Mouse (Mus musculus): Measurements from ENCODE around the gene C1qtnf3. TPM values are rescaled to one million over a fixed set of nuclear protein-coding genes. Genes with fewer than 3 reads are reported as not detected.

The C1qtnf3 gene
- polyA plus RNA-seq, 1 experiment, result 22.3 TPM

DNA sequence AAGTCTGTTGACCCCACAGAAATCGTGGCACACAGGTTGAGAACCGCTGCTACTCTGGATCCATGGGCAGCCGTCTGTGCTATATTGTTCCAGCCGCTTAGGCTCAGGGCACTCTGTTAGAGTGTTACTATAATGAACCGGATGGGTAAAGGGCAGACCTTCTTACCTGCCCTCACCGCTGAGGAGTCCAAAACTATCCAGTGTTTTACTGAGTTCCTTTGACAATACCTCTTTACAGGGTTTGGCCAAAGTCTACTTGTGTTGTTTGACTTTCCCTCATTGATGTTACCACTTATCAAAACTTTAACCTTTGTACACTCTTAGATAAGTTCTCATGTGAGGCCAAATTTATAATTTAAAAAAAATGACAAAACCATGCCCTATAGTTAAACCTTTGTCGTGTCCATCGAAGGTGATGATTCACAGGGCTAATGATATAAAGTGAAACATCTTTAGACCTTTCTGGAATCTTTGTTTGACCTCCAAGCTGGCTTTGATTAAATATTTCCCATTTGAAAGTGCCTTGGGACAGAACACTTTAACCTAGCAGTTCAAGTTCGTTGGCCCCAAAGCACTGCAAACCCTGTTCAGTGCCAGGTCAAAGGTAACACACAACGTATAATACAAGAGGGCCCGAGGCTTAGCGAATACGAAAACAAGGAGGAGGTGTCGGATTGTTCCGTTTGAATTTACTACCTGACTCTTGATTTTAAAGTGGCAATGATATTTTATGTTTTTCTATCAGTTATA is 7.3 kb downstream of the C1qtnf3 start:
- Histone ChIP-seq H3K36me3 (ENCODE audit: control insufficient read depth, insufficient read depth, low read length) (0 out of 2 replicates have a peak, but pooled peaks cover 1% of the 10 kb centered on the region), H3K4me1 (ENCODE audit: control insufficient read depth, insufficient read depth, low read length) (peaks cover 30% of the 10 kb centered on the region; the same call in 1 of the 2 replicates), H3K27me3 (replicated peaks; ENCODE audit: control insufficient read depth, insufficient read depth, low read length) (no peaks in the 10 kb centered on the region), H3K27ac (ENCODE audit: insufficient read depth, low read depth, low read length) (peak overlapping the region; percentile 100), H3K4me3 (ENCODE audit: insufficient read depth, low read depth, low read length) (no peak overlapping the region)
- 55% methylated on average over 15 of the region's 15 CpGs for WGBS
- TF ChIP-seq POLR2A (IDR thresholded peaks at IDR 0.05; ENCODE audit: low read depth, low read length) (no peak), CTCF (conservative IDR thresholded peaks at IDR 0.05; ENCODE audit: insufficient read depth, insufficient read length, low read depth, low read length) (no peak)
- DNase-seq, result peak; percentile 87

DNA sequence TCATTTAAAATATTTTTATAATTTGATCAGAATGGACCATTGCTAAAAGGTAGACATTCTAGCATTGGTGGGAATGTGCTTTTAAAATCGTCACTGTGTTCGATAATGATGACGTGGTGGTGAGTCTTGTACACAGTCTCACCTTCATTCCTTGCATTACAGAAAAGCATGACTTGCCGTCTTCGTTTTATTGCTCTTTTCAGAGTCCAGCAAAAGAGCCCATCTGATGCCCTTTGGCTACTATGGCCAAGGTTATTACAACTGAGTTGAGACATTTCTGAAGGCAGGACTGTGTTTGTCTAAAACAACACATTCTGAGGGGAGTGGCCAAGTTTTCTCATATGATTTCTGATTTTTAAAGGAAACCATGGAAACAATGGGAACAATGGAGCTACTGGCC is 8.1 kb downstream of the C1qtnf3 start:
- Histone ChIP-seq H3K36me3 (ENCODE audit: control insufficient read depth, insufficient read depth, low read length) (0 out of 2 replicates have a peak, but pooled peaks cover 1% of the 10 kb centered on the region), H3K27me3 (replicated peaks; ENCODE audit: control insufficient read depth, insufficient read depth, low read length) (no peaks in the 10 kb centered on the region), H3K4me3 (ENCODE audit: insufficient read depth, low read depth, low read length) (no peak overlapping the region), H3K4me1 (ENCODE audit: control insufficient read depth, insufficient read depth, low read length) (peaks cover 26% of the 10 kb centered on the region; the same call in 1 of the 2 replicates), H3K27ac (ENCODE audit: insufficient read depth, low read depth, low read length) (peak overlapping the region; percentile 79)
- TF ChIP-seq POLR2A (IDR thresholded peaks at IDR 0.05; ENCODE audit: low read depth, low read length) (no peak), CTCF (conservative IDR thresholded peaks at IDR 0.05; ENCODE audit: insufficient read depth, insufficient read length, low read depth, low read length) (no peak)
- DNase-seq, result no peak
- WGBS, result 74% methylated on average over 5 of the region's 5 CpGs

DNA sequence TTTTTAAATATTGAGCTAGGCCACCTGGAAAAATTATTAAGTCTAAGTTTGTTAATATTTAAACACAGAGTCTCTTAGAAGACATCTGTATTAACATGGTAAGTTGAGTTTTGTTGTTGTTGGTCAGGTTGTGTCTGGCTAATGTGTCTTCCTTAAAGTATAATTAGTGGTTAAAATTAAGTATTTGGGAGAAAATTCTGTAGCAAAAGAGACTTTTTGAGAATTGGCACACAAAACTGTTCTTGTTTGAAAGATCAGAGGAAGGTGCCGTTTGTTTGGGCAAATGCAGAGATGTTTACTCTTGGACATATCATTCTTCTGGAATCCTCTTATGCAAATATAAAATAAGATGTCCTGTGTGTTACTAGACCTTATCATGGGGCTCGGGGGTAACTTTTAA is 10.5 kb downstream of the C1qtnf3 start:
- Histone ChIP-seq H3K4me1 (ENCODE audit: control insufficient read depth, insufficient read depth, low read length) (peaks cover 15% of the 10 kb centered on the region; the same call in 1 of the 2 replicates), H3K27me3 (replicated peaks; ENCODE audit: control insufficient read depth, insufficient read depth, low read length) (no peaks in the 10 kb centered on the region), H3K27ac (ENCODE audit: insufficient read depth, low read depth, low read length) (no peak overlapping the region; the same call in 1 of the 2 replicates), H3K4me3 (ENCODE audit: insufficient read depth, low read depth, low read length) (no peak overlapping the region), H3K36me3 (ENCODE audit: control insufficient read depth, insufficient read depth, low read length) (0 out of 2 replicates have a peak, but pooled peaks cover 1% of the 10 kb centered on the region)
- TF ChIP-seq CTCF (conservative IDR thresholded peaks at IDR 0.05; ENCODE audit: insufficient read depth, insufficient read length, low read depth, low read length), result no peak
- TF ChIP-seq POLR2A (IDR thresholded peaks at IDR 0.05; ENCODE audit: low read depth, low read length), result no peak
- peak; percentile 49 for DNase-seq
- WGBS, result 63% methylated on average over 2 of the region's 2 CpGs

DNA sequence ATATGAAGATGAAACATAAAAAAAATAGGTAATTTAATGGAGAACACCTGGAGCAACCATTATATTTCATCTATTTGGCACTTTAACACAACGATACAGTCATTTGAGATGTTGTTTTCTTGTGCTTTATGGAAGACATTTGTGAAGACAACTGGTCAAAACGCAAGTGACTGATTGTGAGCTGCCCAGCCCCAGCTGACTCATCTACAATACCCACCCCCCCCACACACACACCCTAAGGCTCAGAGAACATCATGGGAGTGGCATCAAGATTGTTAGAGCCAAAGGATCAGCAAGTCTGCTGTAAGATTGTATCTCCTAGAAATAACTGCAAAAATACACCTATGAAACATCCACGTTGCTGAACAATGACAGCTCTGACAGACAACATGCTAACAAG is 17.3 kb downstream of the C1qtnf3 start:
- TF ChIP-seq CTCF (conservative IDR thresholded peaks at IDR 0.05; ENCODE audit: insufficient read depth, insufficient read length, low read depth, low read length) (no peak), POLR2A (IDR thresholded peaks at IDR 0.05; ENCODE audit: low read depth, low read length) (no peak)
- Histone ChIP-seq H3K27me3 (replicated peaks; ENCODE audit: control insufficient read depth, insufficient read depth, low read length) (no peaks in the 10 kb centered on the region), H3K27ac (ENCODE audit: insufficient read depth, low read depth, low read length) (no peak overlapping the region), H3K36me3 (ENCODE audit: control insufficient read depth, insufficient read depth, low read length) (no peaks in the 10 kb centered on the region), H3K4me3 (ENCODE audit: insufficient read depth, low read depth, low read length) (no peak overlapping the region), H3K4me1 (ENCODE audit: control insufficient read depth, insufficient read depth, low read length) (no peaks in the 10 kb centered on the region; the same call in 1 of the 2 replicates)
- 74% methylated on average over 3 of the region's 3 CpGs for WGBS
- DNase-seq, result no peak

DNA sequence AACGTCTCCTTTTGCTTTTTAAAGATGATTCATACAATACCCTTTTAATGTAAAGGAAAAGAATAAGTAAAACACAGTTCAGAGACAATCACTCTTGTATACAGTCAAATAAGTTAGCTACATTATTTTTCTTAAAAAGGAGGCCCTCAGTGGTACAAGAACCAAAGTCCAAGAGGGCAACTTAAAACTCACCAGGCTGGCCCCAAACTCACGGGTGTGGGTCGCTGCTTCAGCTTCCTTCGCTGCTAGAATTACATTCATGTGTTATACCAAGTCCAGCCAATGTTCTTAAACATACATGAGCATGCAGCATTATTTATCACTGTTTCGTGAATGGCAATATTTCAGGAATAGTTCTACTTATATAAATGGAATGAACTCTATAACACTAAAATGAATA is 18.6 kb downstream of the C1qtnf3 start:
- DNase-seq, result peak; percentile 74
- no peaks in the 10 kb centered on the region for H3K27me3 ChIP-seq (replicated peaks; ENCODE audit: control insufficient read depth, insufficient read depth, low read length)
- no peak overlapping the region for H3K4me3 ChIP-seq (ENCODE audit: insufficient read depth, low read depth, low read length)
- 66% methylated on average over 5 of the region's 5 CpGs for WGBS
- no peak overlapping the region for H3K27ac ChIP-seq (ENCODE audit: insufficient read depth, low read depth, low read length)
- TF ChIP-seq POLR2A (IDR thresholded peaks at IDR 0.05; ENCODE audit: low read depth, low read length) (no peak), CTCF (conservative IDR thresholded peaks at IDR 0.05; ENCODE audit: insufficient read depth, insufficient read length, low read depth, low read length) (no peak)
- peaks cover 2% of the 10 kb centered on the region; the same call in 1 of the 2 replicates for H3K4me1 ChIP-seq (ENCODE audit: control insufficient read depth, insufficient read depth, low read length)
- H3K36me3 ChIP-seq (ENCODE audit: control insufficient read depth, insufficient read depth, low read length), result no peaks in the 10 kb centered on the region

DNA sequence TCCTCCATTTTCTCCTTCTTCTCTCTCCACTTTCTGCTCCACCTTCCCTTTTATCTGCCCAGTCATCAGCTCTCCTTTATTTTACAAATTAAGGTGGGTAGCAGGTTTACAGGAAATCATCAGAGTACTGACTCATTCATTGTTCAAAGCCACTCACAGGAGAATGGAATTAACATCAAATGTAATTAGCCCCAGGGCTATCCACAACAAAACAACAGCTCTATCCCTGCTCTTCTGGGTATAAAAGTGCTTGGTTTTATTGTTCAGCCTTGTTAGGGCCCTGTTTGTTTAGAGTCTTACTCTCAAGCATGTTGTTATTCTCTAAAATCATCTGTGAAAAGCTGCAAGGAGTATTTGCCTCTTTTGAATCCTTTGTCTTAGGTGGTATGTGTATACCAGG is 25.0 kb downstream of the C1qtnf3 start:
- Histone ChIP-seq H3K27ac (ENCODE audit: insufficient read depth, low read depth, low read length) (no peak overlapping the region), H3K27me3 (replicated peaks; ENCODE audit: control insufficient read depth, insufficient read depth, low read length) (no peaks in the 10 kb centered on the region), H3K4me1 (ENCODE audit: control insufficient read depth, insufficient read depth, low read length) (peaks cover 5% of the 10 kb centered on the region; the same call in 1 of the 2 replicates), H3K36me3 (ENCODE audit: control insufficient read depth, insufficient read depth, low read length) (no peaks in the 10 kb centered on the region), H3K4me3 (ENCODE audit: insufficient read depth, low read depth, low read length) (no peak overlapping the region)
- DNase-seq, result no peak
- no peak for TF ChIP-seq CTCF (conservative IDR thresholded peaks at IDR 0.05; ENCODE audit: insufficient read depth, insufficient read length, low read depth, low read length)
- TF ChIP-seq POLR2A (IDR thresholded peaks at IDR 0.05; ENCODE audit: low read depth, low read length), result no peak

DNA sequence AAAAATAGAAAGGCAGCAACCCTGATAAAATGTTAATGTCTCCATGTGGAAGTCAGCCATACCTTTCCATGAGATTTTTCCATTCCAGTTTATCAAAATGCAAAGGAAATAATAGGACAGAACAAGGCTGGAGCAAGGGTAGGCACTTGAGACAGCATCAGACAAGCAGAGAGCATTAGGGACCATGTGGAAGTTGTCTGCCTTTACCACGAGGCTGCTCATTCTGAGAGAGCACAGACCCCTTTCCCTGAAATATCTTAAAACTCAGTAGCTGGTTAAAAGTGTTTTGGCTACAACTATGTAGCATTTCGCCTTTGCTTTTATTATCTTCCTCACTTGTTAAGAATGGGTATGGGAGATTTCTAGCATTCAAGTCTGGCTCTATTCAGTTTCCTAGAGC is 28.6 kb downstream of the C1qtnf3 start:
- no peak overlapping the region for H3K4me3 ChIP-seq (ENCODE audit: insufficient read depth, low read depth, low read length)

More for the DNA sequence above, 28.6 kb downstream of the C1qtnf3 start:
- H3K27ac ChIP-seq (ENCODE audit: insufficient read depth, low read depth, low read length), result peak overlapping the region; percentile 54
- no peak for DNase-seq
- no peak for TF ChIP-seq CTCF (conservative IDR thresholded peaks at IDR 0.05; ENCODE audit: insufficient read depth, insufficient read length, low read depth, low read length)
- no peak for TF ChIP-seq POLR2A (IDR thresholded peaks at IDR 0.05; ENCODE audit: low read depth, low read length)
- WGBS, result 60% methylated on average over 2 of the region's 2 CpGs
- H3K4me1 ChIP-seq (ENCODE audit: control insufficient read depth, insufficient read depth, low read length), result peaks cover 3% of the 10 kb centered on the region; the same call in 1 of the 2 replicates
- H3K36me3 ChIP-seq (ENCODE audit: control insufficient read depth, insufficient read depth, low read length), result no peaks in the 10 kb centered on the region; the same call in 1 of the 2 replicates
- no peaks in the 10 kb centered on the region for H3K27me3 ChIP-seq (replicated peaks; ENCODE audit: control insufficient read depth, insufficient read depth, low read length)

All from kidney, adult 2 months (tissue).